Comparison of ENCODE assay signal across 9 mouse cellular contexts in the genomic region with DNA sequence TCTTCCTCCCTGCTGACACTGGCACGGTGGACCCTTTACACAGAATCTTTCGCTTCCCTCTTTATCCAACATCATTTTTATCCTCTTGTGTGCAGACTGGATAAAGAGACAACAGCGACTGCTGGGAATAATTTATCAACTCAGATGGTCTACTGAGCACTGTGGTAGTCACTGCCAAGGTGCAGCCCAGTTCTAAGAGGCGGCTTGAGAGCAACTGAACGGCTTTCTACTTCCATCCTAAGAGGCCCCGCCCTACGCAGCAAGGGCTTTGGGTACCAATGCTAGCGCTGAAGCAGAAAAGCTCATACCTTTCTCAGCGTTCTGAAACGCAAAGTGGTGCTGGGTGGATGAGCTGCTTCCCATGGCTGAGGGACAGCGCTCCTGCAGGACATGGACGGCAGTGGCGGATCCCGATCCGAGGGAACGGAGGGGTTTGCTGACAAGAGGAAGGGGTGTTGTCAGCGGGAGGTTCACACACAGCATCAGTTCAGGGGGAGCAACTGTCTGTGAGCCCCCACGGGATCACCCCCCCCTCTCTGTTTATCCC. TPM values are rescaled to one million over a fixed set of nuclear protein-coding genes. Genes with fewer than 3 reads are reported as not detected.
DNase-seq lines count a peak whose midpoint lies in the region; ATAC-seq lines count a peak whose summit lies in the region.
"Had no signal": no experiment of that assay in that cellular context is flagged by ENCODE, and none has a peak within 500 bp of the region (broad histone marks: within the 10 kb centered on the region; RNA-seq: fewer than 3 reads in every experiment).

No protein-coding gene starts in this region.

- H3K36me3 ChIP-seq in embryonic facial prominence, embryonic 13.5 days, result no peaks in the 10 kb centered on the region
- H3K36me3 ChIP-seq in hindbrain, embryonic 15.5 days, result no peaks in the 10 kb centered on the region

- no peak for ATAC-seq in embryonic facial prominence, embryonic 13.5 days (ENCODE audit: insufficient number of reproducible peaks, insufficient read depth, low FRiP score, low TSS enrichment, low read depth)
- peak; percentile 85 for ATAC-seq in hindbrain, embryonic 15.5 days (ENCODE audit: low FRiP score, low read depth)
- ATAC-seq in erythroid progenitor cell, adult 5-6 weeks (replicated peaks; ENCODE audit: low FRiP score, poor library complexity, severe bottlenecking), result no peak

- DNase-seq in left cerebral cortex, postnatal 14 days (ENCODE audit: low spot score in 2 of 2), result peak; percentile 33 to 37
- DNase-seq in left cerebral cortex, adult 11 months (ENCODE audit: low spot score), result no peak
- peak; percentile 63 for DNase-seq in retina, postnatal 7 days (ENCODE audit: low read depth, low spot score)
- no peak for DNase-seq in adipocyte (ENCODE audit: low spot score)
- no peak for DNase-seq in urinary bladder, adult 18-20 months (ENCODE audit: low spot score in 2 of 2)

- WGBS in embryonic facial prominence, embryonic 13.5 days, result 20% methylated on average over 18 of the region's 18 CpGs
- 16% methylated on average over 18 of the region's 18 CpGs for WGBS in hindbrain, embryonic 15.5 days

- peak overlapping the region; percentile 31 for H3K4me2 ChIP-seq in embryonic facial prominence, embryonic 13.5 days
- H3K4me2 ChIP-seq in hindbrain, embryonic 15.5 days, result peak overlapping the region; percentile 53

- no peak overlapping the region for H3K4me3 ChIP-seq in embryonic facial prominence, embryonic 13.5 days
- H3K4me3 ChIP-seq in hindbrain, embryonic 15.5 days, result peak overlapping the region; percentile 25

- peaks cover 7% of the 10 kb centered on the region; the same call in 1 of the 2 replicates for H3K9me3 ChIP-seq in embryonic facial prominence, embryonic 13.5 days
- 0 out of 2 replicates have a peak, but pooled peaks cover 3% of the 10 kb centered on the region for H3K9me3 ChIP-seq in hindbrain, embryonic 15.5 days

- no peaks in the 10 kb centered on the region for H3K27me3 ChIP-seq in embryonic facial prominence, embryonic 13.5 days
- H3K27me3 ChIP-seq in hindbrain, embryonic 15.5 days, result no peaks in the 10 kb centered on the region

- H3K27ac ChIP-seq in embryonic facial prominence, embryonic 13.5 days, result no peak overlapping the region
- peak overlapping the region; percentile 20; the same call in 1 of the 2 replicates for H3K27ac ChIP-seq in hindbrain, embryonic 15.5 days (replicated peaks)

- intact Hi-C loops in left cerebral cortex, postnatal 14 days (cut with DNase I), result no loop called here

- no peak overlapping the region for H3K9ac ChIP-seq in embryonic facial prominence, embryonic 13.5 days
- H3K9ac ChIP-seq in hindbrain, embryonic 15.5 days, result no peak overlapping the region

- peaks cover 5% of the 10 kb centered on the region; the same call in 1 of the 2 replicates for H3K4me1 ChIP-seq in embryonic facial prominence, embryonic 13.5 days
- H3K4me1 ChIP-seq in hindbrain, embryonic 15.5 days (replicated peaks), result peaks cover 9% of the 10 kb centered on the region

RNA-seq across cellular contexts. Expression of a gene that starts 3.2 kb away (rescaled TPM):
- 1 to 10 TPM in 1 of 2 experiments, under 1 TPM in 1; 0.23 to 1.0 TPM for total RNA-seq in left cerebral cortex, postnatal 14 days (2021)
- 0.39 TPM in 1 of 2 replicates, not detected in the other for polyA plus RNA-seq in embryonic facial prominence, embryonic 13.5 days (2015; fragmentation: Nextera tagmentation; extraction: Ambion mirVana)
- 0.38 and 0.52 TPM in 2 replicates for polyA plus RNA-seq in hindbrain, embryonic 15.5 days (2015; fragmentation: Nextera tagmentation; extraction: Ambion mirVana)
- not detected in 2 replicates for total RNA-seq in erythroid progenitor cell, adult 5-6 weeks (2015; ENCODE audit: low replicate concordance)
- total RNA-seq in erythroid progenitor cell, adult 5-6 weeks (2017; ENCODE audit: low replicate concordance), result not detected in 2 replicates

RNA-seq across cellular contexts. Expression of a gene that starts 25.1 kb away (rescaled TPM):
- total RNA-seq in left cerebral cortex, postnatal 14 days (2021), result 10 to 100 TPM; 26.6 to 30.7 TPM
- 8.7 and 10.2 TPM in 2 replicates for polyA plus RNA-seq in embryonic facial prominence, embryonic 13.5 days (2015; fragmentation: Nextera tagmentation; extraction: Ambion mirVana)
- 21.9 and 24.1 TPM in 2 replicates for polyA plus RNA-seq in hindbrain, embryonic 15.5 days (2015; fragmentation: Nextera tagmentation; extraction: Ambion mirVana)
- 8.8 and 26.7 TPM in 2 replicates for total RNA-seq in erythroid progenitor cell, adult 5-6 weeks (2015; ENCODE audit: low replicate concordance)
- total RNA-seq in erythroid progenitor cell, adult 5-6 weeks (2017; ENCODE audit: low replicate concordance), result 7.8 and 8.3 TPM in 2 replicates

RNA-seq across cellular contexts. Expression of a gene that starts 37.7 kb away (rescaled TPM):
- total RNA-seq in left cerebral cortex, postnatal 14 days (2021), result not detected
- polyA plus RNA-seq in embryonic facial prominence, embryonic 13.5 days (2015; fragmentation: Nextera tagmentation; extraction: Ambion mirVana), result not detected in 2 replicates
- not detected in 2 replicates for polyA plus RNA-seq in hindbrain, embryonic 15.5 days (2015; fragmentation: Nextera tagmentation; extraction: Ambion mirVana)
- total RNA-seq in erythroid progenitor cell, adult 5-6 weeks (2015; ENCODE audit: low replicate concordance), result not detected in 2 replicates
- not detected in 2 replicates for total RNA-seq in erythroid progenitor cell, adult 5-6 weeks (2017; ENCODE audit: low replicate concordance)
- total RNA-seq: left cerebral cortex, postnatal 10 days had no signal

RNA-seq across cellular contexts. Expression of a gene that starts 57.4 kb away (rescaled TPM):
- 10 to 100 TPM; 18.6 to 20.2 TPM for total RNA-seq in left cerebral cortex, postnatal 14 days (2021)
- polyA plus RNA-seq in embryonic facial prominence, embryonic 13.5 days (2015; fragmentation: Nextera tagmentation; extraction: Ambion mirVana), result 41.0 and 44.8 TPM in 2 replicates
- 27.5 and 31.4 TPM in 2 replicates for polyA plus RNA-seq in hindbrain, embryonic 15.5 days (2015; fragmentation: Nextera tagmentation; extraction: Ambion mirVana)
- 7.9 and 8.0 TPM in 2 replicates for total RNA-seq in erythroid progenitor cell, adult 5-6 weeks (2015; ENCODE audit: low replicate concordance)
- total RNA-seq in erythroid progenitor cell, adult 5-6 weeks (2017; ENCODE audit: low replicate concordance), result 6.9 and 8.0 TPM in 2 replicates

Comparison
In these comparisons a context has a peak if more than half of its experiments do, and no peak if none do; other contexts are left out.
1. DNase-seq: peak in left cerebral cortex, postnatal 14 days (2 of 2) and retina, postnatal 7 days (single experiment); none in left cerebral cortex, adult 11 months (single experiment), adipocyte (single experiment) and urinary bladder, adult 18-20 months (0 of 2).